Mouse (Mus musculus): ENCODE measurements around the gene Ceacam12. TPM values are rescaled to one million over a fixed set of nuclear protein-coding genes. Genes with fewer than 3 reads are reported as not detected.
"Not testable (repeated sequence)": the region's sequence is repeated elsewhere in the genome, so short reads cannot be mapped to it uniquely, and the experiment has no call there.

The Ceacam12 gene
- not detected in 2 replicates for polyA plus RNA-seq (2015; fragmentation: Nextera tagmentation; extraction: Ambion mirVana)

- Histone ChIP-seq H3K4me1 (replicated peaks) (no peaks in the 10 kb centered on the region), H3K4me3 (replicated peaks) (no peak within 1 kb of the TSS), H3K36me3 (no peaks in the 10 kb centered on the region), H3K9me3 (peaks cover 60% of the 10 kb centered on the region), H3K27ac (no peak within 1 kb of the TSS), H3K27me3 (no peaks in the 10 kb centered on the region), H3K9ac (replicated peaks) (no peak within 1 kb of the TSS), H3K4me2 (replicated peaks) (no peak within 1 kb of the TSS)
- ATAC-seq = no peak
- WGBS = 76% methylated on average over 1 of the region's 1 CpGs
Measured at GRCm38 (mm10) chr7:18065629-18066028, at the start of gene Ceacam12. TSS of gene Ceacam12 (plus strand) at chr7:18065929.

- ATAC-seq; H3K4me1 ChIP-seq (replicated peaks); H3K27me3 ChIP-seq; H3K4me2 ChIP-seq (replicated peaks); H3K9ac ChIP-seq (replicated peaks); H3K4me3 ChIP-seq (replicated peaks); H3K36me3 ChIP-seq; H3K27ac ChIP-seq: not testable (repeated sequence)
- WGBS = 61% methylated on average over 1 of the region's 1 CpGs
- peaks cover 41% of the 10 kb centered on the region for H3K9me3 ChIP-seq
Measured at GRCm38 (mm10) chr7:18073821-18074220, 8.1 kb downstream of the Ceacam12 start.

GRCm38 (mm10) chr7:18100785-18101184 lies 35.1 kb downstream of the Ceacam12 start:
- no peaks in the 10 kb centered on the region for H3K27me3 ChIP-seq
- H3K27ac ChIP-seq = no peak overlapping the region
- H3K4me2 ChIP-seq (replicated peaks) = no peak overlapping the region
- no peak for ATAC-seq
- no peaks in the 10 kb centered on the region for H3K36me3 ChIP-seq
- no peak overlapping the region for H3K9ac ChIP-seq (replicated peaks)
- H3K4me1 ChIP-seq (replicated peaks) = no peaks in the 10 kb centered on the region
- no peak overlapping the region for H3K4me3 ChIP-seq (replicated peaks)
- H3K9me3 ChIP-seq = peaks cover 41% of the 10 kb centered on the region
- WGBS = 44% methylated on average over 2 of the region's 2 CpGs

Small RNAs within 50 kb of the gene (microRNA-seq; reads per million reads assigned to microRNA genes)
- not detected for gene Gm22414

Other genes starting within 250 kb of the Ceacam12 start
- gene Gm5155, start 194.2 kb upstream of the Ceacam12 start, polyA plus RNA-seq (2015; fragmentation: Nextera tagmentation; extraction: Ambion mirVana) = not detected in 2 replicates
- gene Ceacam11, start 93.8 kb upstream of the Ceacam12 start, polyA plus RNA-seq (2015; fragmentation: Nextera tagmentation; extraction: Ambion mirVana) = not detected in 2 replicates
- not detected in 2 replicates for gene Ceacam13, start 56.0 kb upstream of the Ceacam12 start, polyA plus RNA-seq (2015; fragmentation: Nextera tagmentation; extraction: Ambion mirVana)
- gene Igfl3, start 110.6 kb downstream of the Ceacam12 start, polyA plus RNA-seq (2015; fragmentation: Nextera tagmentation; extraction: Ambion mirVana) = not detected in 2 replicates
- not detected in 2 replicates for gene Mill1, start 179.4 kb downstream of the Ceacam12 start, polyA plus RNA-seq (2015; fragmentation: Nextera tagmentation; extraction: Ambion mirVana)

All from midbrain, embryonic 13.5 days (tissue).